Mouse (Mus musculus) urinary bladder, postnatal 14 days (tissue): ENCODE data around the gene Gm4353.
A peak's percentile ranks its signal among the peaks of the same experiment; 100 is the strongest.

Source experiments
- DNase-seq: peaks from one replicate; pipeline ENCODE4 v3.0.0; 2021; ENCODE audit warnings: low spot score

Gm4353 gene

GRCm38 (mm10) chr7:116040470-116041019, 43.9 kb downstream of the Gm4353 start:
- DNase-seq: no peak

DNA sequence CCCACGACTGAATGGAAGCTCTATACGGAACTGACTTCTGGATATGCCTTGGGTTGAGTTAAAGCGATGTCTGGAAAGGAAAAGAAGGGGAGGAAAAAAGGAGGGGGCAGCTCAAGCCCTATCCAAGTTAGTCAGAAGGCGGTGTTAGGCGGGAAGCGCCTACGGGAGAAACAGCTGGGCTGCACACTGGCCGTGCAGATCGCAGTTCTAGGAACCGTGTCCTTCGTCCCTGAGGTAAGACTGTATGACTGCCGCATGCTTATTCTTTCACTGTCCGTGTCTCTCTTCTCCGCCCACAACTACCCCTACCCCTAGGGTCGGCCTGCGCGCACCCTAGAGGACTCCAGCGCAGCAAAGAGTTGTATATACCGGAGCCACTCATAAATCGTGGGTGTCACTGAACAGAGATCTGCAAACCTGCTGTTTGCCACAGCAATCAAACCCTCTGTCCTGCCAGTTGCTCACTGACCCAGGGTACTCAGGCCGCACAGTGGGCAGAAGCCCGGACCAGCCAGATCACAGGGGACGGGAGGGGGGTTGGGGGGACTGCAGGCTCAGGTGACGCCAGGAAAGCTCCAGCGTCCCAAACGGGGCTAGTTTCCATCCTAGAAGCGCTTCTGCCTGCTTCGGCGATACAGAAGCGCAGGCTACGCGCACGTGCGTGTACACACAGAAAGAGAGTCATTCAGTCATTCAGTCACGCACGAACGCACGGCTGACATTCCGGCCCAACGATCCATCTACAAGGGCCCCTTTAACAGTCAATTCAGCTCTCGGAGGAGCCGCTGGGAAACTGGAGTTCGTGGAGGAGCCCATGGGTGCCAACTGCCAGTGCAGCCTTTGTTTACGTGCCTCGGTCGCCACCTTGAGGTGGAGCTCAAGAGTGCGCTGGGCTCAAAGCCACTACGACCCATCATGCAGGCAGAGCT, 44.6 kb downstream of the Gm4353 start:
- DNase-seq: peak; percentile 85

DNA sequence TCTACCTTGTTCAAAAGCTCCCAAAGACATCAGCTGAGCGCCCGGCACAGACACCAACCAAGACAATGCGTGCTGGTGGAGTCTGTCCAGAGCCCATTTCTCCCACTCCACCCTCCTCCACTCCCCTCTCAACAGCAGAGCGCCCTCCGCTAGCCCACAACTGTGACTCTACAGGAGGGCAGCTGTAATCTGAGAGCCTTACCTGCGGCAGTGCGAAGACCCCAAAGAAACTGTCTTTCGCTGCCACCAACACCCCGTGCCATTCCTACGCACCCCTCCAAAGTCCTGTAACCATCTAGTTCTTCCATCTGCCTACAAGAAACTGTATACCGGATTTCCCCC, 45.3 kb downstream of the Gm4353 start, which contains the start of gene 1110004F10Rik:
Gene 1110004F10Rik (plus strand): TSS at position 202 of the 342 bp plus-strand sequence.
- no peak for DNase-seq

DNA sequence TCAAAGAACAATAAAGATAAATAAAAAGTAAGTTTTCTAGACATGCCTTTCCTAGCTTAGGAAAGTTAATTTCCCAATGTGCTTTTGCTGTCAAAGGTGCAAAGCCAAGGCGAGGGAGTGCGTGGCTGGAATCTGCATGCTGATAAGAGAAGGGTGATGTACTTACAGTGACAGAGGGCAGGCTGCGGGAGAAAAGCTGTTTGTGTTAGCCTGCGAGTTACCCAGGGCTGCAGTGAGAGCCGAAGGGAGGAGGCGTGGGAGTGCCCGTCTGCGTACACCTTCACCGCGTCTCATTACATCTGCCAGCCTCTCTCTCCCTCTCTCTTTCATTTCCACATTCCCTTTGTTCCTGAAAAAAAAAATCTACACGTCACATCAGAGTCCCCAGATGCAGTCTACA, 45.9 kb downstream of the Gm4353 start, which contains the start of gene Sox6:
Gene Sox6 (minus strand): TSS at position 286 of the 400 bp plus-strand sequence.
- peak; percentile 25 for DNase-seq

GRCm38 (mm10) chr7:116038024-116038423, 46.4 kb downstream of the Gm4353 start:
- no peak for DNase-seq

DNA sequence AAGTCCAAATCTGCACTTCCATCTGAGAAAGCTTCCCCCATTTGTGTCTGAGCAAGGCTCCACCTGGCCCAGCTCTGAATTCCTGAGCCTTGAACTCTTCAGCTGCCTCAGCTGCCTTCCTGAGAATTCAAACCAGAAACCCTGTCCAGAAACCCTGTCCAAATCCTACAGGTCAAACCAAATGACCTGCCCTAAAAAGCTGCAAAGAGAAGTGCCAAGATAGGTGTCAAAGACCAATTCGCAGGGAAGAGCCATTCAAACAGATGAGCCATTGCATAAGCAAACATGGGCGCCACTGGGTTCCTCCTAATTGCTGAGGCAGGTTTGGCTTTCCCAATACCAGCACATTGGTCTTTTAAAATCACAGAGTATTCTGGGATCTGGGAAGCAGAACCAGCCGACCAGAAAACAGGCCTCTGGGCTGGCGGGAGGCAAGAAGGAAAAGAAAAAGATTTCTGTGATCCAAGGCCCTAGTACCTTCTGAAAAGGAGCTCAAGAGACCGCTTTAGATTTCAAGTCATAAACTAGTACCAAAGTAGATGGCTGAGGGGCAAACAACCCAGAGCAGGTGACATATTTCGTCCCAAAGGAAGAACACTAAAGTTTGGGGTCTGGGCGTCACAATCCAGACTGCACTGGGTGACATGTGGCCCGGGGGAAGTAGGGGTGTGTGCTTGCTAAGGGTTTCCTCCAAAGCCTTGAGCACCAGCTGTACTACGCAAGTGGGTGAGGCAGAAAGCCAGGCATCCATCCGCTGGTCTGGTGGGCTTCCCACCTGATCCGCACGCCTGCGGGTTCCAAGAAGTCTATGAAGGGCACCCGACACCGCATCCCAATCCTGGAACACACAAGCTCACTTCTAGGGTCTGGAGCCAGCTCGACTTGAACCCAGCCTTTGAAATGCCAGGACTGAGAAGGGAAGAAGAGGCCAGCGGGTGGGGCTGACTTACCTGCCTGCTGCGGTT, 47.6 kb downstream of the Gm4353 start:
- no peak for DNase-seq

- no peak for DNase-seq
These were observed 48.9 kb downstream of the Gm4353 start for GRCm38 (mm10) chr7:116035504-116035903.

DNA sequence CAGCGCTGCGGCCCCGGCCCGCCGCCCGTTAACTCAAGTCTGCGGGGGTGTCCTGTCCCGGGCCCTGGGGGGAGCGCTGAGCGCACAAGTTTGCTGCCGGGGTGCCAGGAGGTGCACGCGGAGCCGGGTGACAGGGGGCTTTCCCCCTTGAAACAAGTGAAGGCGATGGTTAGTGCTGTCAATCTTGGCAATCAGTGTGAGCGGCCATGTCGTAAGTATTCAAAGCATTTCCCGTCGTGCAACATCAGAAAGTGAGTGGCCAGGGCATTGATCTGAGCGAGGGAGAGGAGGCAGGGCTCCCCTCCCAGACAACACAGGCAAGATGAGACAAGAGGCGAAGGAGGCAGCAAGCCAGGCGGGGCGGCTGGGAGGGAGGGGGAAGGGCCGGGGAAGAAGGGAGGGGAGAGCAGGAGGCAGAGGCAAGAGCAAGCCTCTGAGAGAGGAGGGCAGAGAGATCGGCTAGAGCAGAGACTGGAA, 50.1 kb downstream of the Gm4353 start:
- DNase-seq: peak; percentile 70

DNA sequence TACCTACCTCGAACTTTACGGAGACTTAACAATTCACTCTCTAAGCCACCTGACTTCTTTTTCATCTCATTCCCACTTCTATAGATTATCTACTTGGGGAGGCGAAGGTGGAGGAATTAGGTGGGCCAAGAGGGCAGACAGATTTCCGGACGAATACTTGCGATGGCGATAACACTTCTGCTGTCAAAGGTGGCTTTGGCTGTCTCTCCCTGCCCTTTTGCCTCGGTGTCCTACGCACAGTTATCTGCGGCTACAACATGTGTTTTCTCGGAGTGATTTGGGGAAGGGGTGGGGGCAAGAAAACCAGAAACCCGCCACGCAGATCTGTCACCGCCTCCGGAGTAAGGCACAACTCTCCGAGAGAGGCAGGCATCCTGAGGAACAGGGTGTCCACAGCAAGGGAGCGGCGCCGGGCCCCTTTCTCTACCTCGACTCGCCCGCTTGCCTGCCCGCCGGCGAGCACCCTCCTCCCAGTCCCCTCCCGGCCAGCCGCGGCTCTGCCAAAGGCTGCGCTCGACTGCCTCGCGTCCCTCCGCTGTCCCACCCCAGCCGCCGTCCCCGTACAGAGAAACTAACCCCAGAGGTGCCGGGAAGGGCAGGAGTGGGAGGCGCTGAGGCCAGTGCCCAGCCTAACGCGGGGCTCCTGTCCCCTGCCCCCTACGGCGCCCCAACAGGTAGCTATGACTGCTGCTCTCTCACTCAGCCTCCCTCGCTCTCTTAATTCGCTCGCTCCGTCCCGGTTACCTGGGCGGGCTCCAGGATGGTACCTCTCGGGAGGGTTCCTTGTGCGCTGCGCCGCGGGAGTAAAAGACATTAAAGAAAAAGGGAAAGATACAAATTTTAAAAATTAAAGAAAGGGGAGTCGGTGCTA, 50.8 kb downstream of the Gm4353 start:
- peak; percentile 55 for DNase-seq
